Mouse (Mus musculus) lung, embryonic 16.5 days (tissue): Measurements from ENCODE around the gene Vmn1r78. TPM values are rescaled to one million over a fixed set of nuclear protein-coding genes. Genes with fewer than 3 reads are reported as not detected.
"Not testable (repeated sequence)": the region's sequence is repeated elsewhere in the genome, so short reads cannot be mapped to it uniquely, and the experiment has no call there.

Experiments
- ATAC-seq: fragments of 200-750 bp; cut with Nextera tagmentation; 2 replicates; pipeline ENCODE4 v1.8.0; 2017; ENCODE audit warnings: low read depth, mild to moderate bottlenecking, moderate library complexity
- H3K27ac ChIP-seq: fragments of 300-500 bp; sonication (generic); 2 replicates; pipeline ENCODE4 v1.5.1; 2014; ENCODE audit warnings: mild to moderate bottlenecking, control low read depth, low read length
- H3K27me3 ChIP-seq: fragments of 300-500 bp; sonication (generic); 2 replicates; pipeline ENCODE4 v1.6.1; 2014; ENCODE audit warnings: low read depth, low read length, mixed read lengths; ENCODE audit not compliant: control insufficient read depth, insufficient read depth
- H3K36me3 ChIP-seq: fragments of 300-500 bp; sonication (generic); 2 replicates; pipeline ENCODE4 v1.6.1; 2014; ENCODE audit warnings: low read length; ENCODE audit not compliant: control insufficient read depth, insufficient read depth
- H3K4me1 ChIP-seq: fragments of 300-500 bp; sonication (generic); replicated peaks from 2 replicates; pipeline ENCODE4 v1.6.1; 2014; ENCODE audit warnings: low read length, mixed read lengths; ENCODE audit not compliant: control insufficient read depth, insufficient read depth
- H3K4me2 ChIP-seq: fragments of 300-500 bp; sonication (generic); 2 replicates; pipeline ENCODE4 v1.6.1; 2014; ENCODE audit warnings: low read depth, low read length, control low read depth
- H3K4me3 ChIP-seq: fragments of 300-500 bp; sonication (generic); 2 replicates; pipeline ENCODE4 v1.5.1; 2014; ENCODE audit warnings: mild to moderate bottlenecking, low read length, control low read depth
- H3K9ac ChIP-seq: fragments of 300-500 bp; sonication (generic); 2 replicates; pipeline ENCODE4 v1.6.1; 2014; ENCODE audit warnings: low read length, control low read depth
- H3K9me3 ChIP-seq: fragments of 300-500 bp; sonication (generic); 2 replicates; pipeline ENCODE4 v1.6.1; 2016; ENCODE audit warnings: low read length; ENCODE audit not compliant: control insufficient read depth
- WGBS: fragments of 180-500 bp; shearing (Covaris S2); extraction: QIAGEN DNeasy Blood & Tissue Kit; methylation state at CpG from one replicate; pipeline ENCODE4 v1.1.7; 2014; 5-methylcytosine and 5-hydroxymethylcytosine counted together
- polyA plus RNA-seq: library from polyadenylated mRNA; unstranded; fragments of >200 nt; fragmentation: Nextera tagmentation; extraction: Ambion mirVana; gene quantifications from 2 replicates; pipeline ENCODE4 v1.2.1, GENCODE M21; 2015

The Vmn1r78 gene
- polyA plus RNA-seq, result not detected in 2 replicates

DNA sequence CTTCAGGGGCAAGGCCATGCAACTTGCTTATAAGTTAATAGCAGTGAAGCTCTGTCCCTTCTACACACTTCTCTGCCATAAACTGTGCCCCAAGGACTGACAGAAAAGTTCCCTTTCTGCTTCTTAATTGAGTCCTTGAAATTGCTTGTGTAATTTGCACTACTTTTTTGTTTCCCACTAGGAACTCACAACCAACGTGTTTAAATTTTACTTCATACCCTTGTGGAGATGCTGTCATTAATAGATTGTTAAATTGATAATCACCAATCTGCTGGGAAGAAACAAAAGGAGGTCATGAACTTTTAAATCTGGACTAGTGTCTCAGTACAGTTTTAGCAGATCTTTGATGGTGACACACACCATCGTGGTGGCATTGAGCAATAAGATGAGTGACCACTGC, at the start of gene Vmn1r78:
TSS of gene Vmn1r78 (plus strand) at position 301 of the 400 bp plus-strand sequence.
- Histone ChIP-seq H3K4me1 (no peaks in the 10 kb centered on the region), H3K4me2 (no peak within 1 kb of the TSS), H3K9me3 (no peaks in the 10 kb centered on the region), H3K4me3 (no peak within 1 kb of the TSS), H3K27ac (no peak within 1 kb of the TSS), H3K9ac (no peak within 1 kb of the TSS), H3K36me3 (no peaks in the 10 kb centered on the region), H3K27me3 (no peaks in the 10 kb centered on the region)
- WGBS, result 51% methylated on average over 2 of the region's 2 CpGs
- no peak for ATAC-seq

DNA sequence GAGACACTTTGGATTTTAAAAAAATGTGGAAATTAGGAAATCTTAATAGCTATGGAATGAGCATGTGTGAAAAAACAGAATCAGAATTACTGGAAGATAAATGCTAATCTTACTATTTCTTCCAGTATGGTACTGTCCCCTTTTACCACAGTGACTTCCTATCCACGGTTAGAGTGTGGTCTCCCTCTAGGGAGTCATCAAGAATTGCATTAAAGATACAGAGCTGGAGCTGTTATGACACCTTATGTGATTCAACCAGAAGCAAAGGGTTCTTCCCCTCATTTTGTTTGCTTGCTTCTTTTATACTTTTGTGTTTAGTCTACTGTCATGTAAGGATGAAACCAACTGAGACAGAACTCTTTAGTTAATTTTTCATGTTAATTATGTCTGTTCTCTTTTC, 6.4 kb downstream of the Vmn1r78 start:
- not testable (repeated sequence) for H3K4me1 ChIP-seq, H3K4me2 ChIP-seq, H3K27me3 ChIP-seq, H3K9ac ChIP-seq, H3K27ac ChIP-seq, H3K36me3 ChIP-seq, H3K9me3 ChIP-seq, H3K4me3 ChIP-seq, ATAC-seq
- 50% methylated on average over 1 of the region's 1 CpGs for WGBS

DNA sequence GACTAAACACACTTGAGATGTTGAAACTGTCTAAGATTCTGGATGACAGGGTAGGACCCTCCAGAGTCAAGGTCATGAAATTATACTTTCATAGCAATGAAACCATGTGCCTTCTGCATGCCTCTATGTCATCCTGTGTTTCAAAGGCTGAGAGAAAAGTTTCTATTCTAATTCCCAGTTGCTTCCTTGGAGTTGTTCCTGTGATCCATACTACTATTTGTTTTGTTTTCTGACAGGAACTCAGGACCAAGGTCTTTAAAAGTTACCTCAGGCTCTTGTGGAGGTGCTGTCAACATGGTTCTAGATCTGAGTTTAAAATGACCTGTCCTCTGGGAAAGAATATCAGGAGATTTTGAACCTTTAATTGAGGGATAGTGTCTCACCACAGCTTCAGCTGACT, 20.9 kb downstream of the Vmn1r78 start, which contains the start of gene Vmn1r79:
TSS of gene Vmn1r79 (plus strand) at position 301 of the 400 bp plus-strand sequence.
- ATAC-seq, result not testable (repeated sequence)

GRCm38 (mm10) chr7:12172926-12173325, 22.9 kb downstream of the Vmn1r78 start:
- not testable (repeated sequence) for H3K9ac ChIP-seq, H3K36me3 ChIP-seq, H3K4me3 ChIP-seq, H3K9me3 ChIP-seq, H3K4me2 ChIP-seq, H3K4me1 ChIP-seq, ATAC-seq, H3K27me3 ChIP-seq, H3K27ac ChIP-seq
- 61% methylated on average over 2 of the region's 2 CpGs for WGBS

More for the DNA sequence above, 20.9 kb downstream of the Vmn1r78 start, which contains the start of gene Vmn1r79:
- H3K36me3 ChIP-seq, H3K9me3 ChIP-seq, H3K27ac ChIP-seq, H3K4me1 ChIP-seq, H3K27me3 ChIP-seq, H3K4me2 ChIP-seq, H3K4me3 ChIP-seq, H3K9ac ChIP-seq: not testable (repeated sequence)

DNA sequence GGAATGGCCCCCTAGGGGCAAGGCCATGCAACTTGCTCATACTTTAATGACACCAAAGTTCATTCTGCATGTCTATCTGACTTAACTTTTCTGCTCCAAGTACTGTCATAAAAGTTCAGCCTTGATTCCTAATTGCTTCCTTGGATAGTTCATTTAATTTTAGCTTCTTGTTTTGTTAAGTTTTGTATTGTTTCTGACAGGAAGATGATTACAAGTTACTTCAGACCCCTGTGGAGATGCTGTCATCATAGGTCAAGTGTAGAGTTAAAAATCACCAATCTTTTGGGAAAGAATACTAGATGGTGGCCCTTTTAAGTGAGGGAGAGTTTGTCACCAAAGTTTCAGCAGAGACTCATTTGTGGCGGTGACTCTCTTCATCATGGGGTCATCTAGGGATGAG, 38.9 kb downstream of the Vmn1r78 start, which contains the start of gene Vmn1r80:
TSS of gene Vmn1r80 (plus strand) at position 301 of the 400 bp plus-strand sequence.
- H3K36me3 ChIP-seq, result no peaks in the 10 kb centered on the region

GRCm38 (mm10) chr7:12204141-12204540, 54.1 kb downstream of the Vmn1r78 start:
- no peak overlapping the region for H3K9ac ChIP-seq
- ATAC-seq, result no peak
- no peak overlapping the region for H3K27ac ChIP-seq
- H3K4me1 ChIP-seq, result no peaks in the 10 kb centered on the region
- WGBS, result 63% methylated on average over 2 of the region's 2 CpGs
- H3K27me3 ChIP-seq, result no peaks in the 10 kb centered on the region
- H3K4me3 ChIP-seq, result no peak overlapping the region
- H3K4me2 ChIP-seq, result no peak overlapping the region
- H3K36me3 ChIP-seq, result no peaks in the 10 kb centered on the region
- no peaks in the 10 kb centered on the region for H3K9me3 ChIP-seq

More for the DNA sequence above, 38.9 kb downstream of the Vmn1r78 start, which contains the start of gene Vmn1r80:
- H3K27me3 ChIP-seq, result no peaks in the 10 kb centered on the region
- no peaks in the 10 kb centered on the region; the same call in 1 of the 2 replicates for H3K9me3 ChIP-seq
- H3K27ac ChIP-seq, result no peak within 1 kb of the TSS
- WGBS, result 68% methylated on average over 1 of the region's 1 CpGs
- H3K9ac ChIP-seq, result no peak within 1 kb of the TSS
- no peak for ATAC-seq
- no peak within 1 kb of the TSS for H3K4me2 ChIP-seq
- no peak within 1 kb of the TSS for H3K4me3 ChIP-seq
- H3K4me1 ChIP-seq, result no peaks in the 10 kb centered on the region

Other genes with a start within 250 kb of the Vmn1r78 start
- gene Vmn1r76, start 212.0 kb upstream of the Vmn1r78 start, polyA plus RNA-seq, result not detected in 2 replicates
- gene Vmn1r77, start 113.5 kb upstream of the Vmn1r78 start, polyA plus RNA-seq, result not detected in 2 replicates
- gene Vmn1r79, start 21.0 kb downstream of the Vmn1r78 start, polyA plus RNA-seq, result not detected in 2 replicates
- gene Vmn1r80, start 39.0 kb downstream of the Vmn1r78 start, polyA plus RNA-seq, result not detected in 2 replicates
- gene Vmn1r81, start 118.0 kb downstream of the Vmn1r78 start, polyA plus RNA-seq, result not detected in 2 replicates
- gene Vmn1r82, start 150.2 kb downstream of the Vmn1r78 start, polyA plus RNA-seq, result not detected in 2 replicates
- gene Vmn1r83, start 179.2 kb downstream of the Vmn1r78 start, polyA plus RNA-seq, result 0.06 and 0.08 TPM in 2 replicates
- not detected in 2 replicates for gene Vmn1r84, start 219.0 kb downstream of the Vmn1r78 start, polyA plus RNA-seq